Mouse (Mus musculus) embryonic facial prominence, embryonic 11.5 days (tissue): ENCODE data around the gene Slc5a5. TPM values are rescaled to one million over a fixed set of nuclear protein-coding genes. Genes with fewer than 3 reads are reported as not detected.
A peak's percentile ranks its signal among the peaks of the same experiment; 100 is the strongest.

ENCODE experiments used
- ATAC-seq: fragments of 200-750 bp; cut with Nextera tagmentation; replicated peaks from 2 replicates; pipeline ENCODE4 v1.8.0; 2017; ENCODE audit warnings: low read depth; ENCODE audit not compliant: insufficient number of reproducible peaks, low FRiP score, low TSS enrichment
- DNase-seq: peaks from one replicate; pipeline ENCODE4 v3.0.0-alpha.2; 2015; ENCODE audit warnings: low spot score
- H3K27ac ChIP-seq: fragments of 300-500 bp; sonication (generic); replicated peaks from 2 replicates; pipeline ENCODE4 v1.5.1; 2014; ENCODE audit warnings: mild to moderate bottlenecking, low read depth, low read length, control low read depth
- H3K27me3 ChIP-seq: fragments of 300-500 bp; sonication (generic); 2 replicates; pipeline ENCODE4 v1.6.1; 2014; ENCODE audit warnings: mild to moderate bottlenecking, low read length, moderate library complexity, mixed read lengths; ENCODE audit not compliant: control insufficient read depth, insufficient read depth
- H3K36me3 ChIP-seq: fragments of 300-500 bp; sonication (generic); replicated peaks from 2 replicates; pipeline ENCODE4 v1.6.1; 2014; ENCODE audit warnings: low read depth, mild to moderate bottlenecking, low read length, moderate library complexity, mixed read lengths; ENCODE audit not compliant: control insufficient read depth, insufficient read depth
- H3K4me1 ChIP-seq: fragments of 300-500 bp; sonication (generic); 2 replicates; pipeline ENCODE4 v1.6.1; 2014; ENCODE audit warnings: low read length, mixed read lengths; ENCODE audit not compliant: control insufficient read depth, insufficient read depth
- H3K4me2 ChIP-seq: fragments of 300-500 bp; sonication (generic); 2 replicates; pipeline ENCODE4 v1.6.1; 2014; ENCODE audit warnings: low read depth, mild to moderate bottlenecking, control low read depth, low read length, moderate library complexity
- H3K4me3 ChIP-seq: fragments of 300-500 bp; sonication (generic); 2 replicates; pipeline ENCODE4 v1.5.1; 2014; ENCODE audit warnings: low read depth, low read length, control low read depth
- H3K9ac ChIP-seq: fragments of 300-500 bp; sonication (generic); replicated peaks from 2 replicates; pipeline ENCODE4 v1.6.1; 2014; ENCODE audit warnings: mild to moderate bottlenecking, control low read depth, low read length
- H3K9me3 ChIP-seq: fragments of 300-500 bp; sonication (generic); replicated peaks from 2 replicates; pipeline ENCODE4 v1.6.1; 2016; ENCODE audit warnings: mild to moderate bottlenecking, low read length, inconsistent platforms, mixed read lengths; ENCODE audit not compliant: control insufficient read depth
- WGBS: fragments of 180-500 bp; shearing (Covaris S2); extraction: QIAGEN DNeasy Blood & Tissue Kit; methylation state at CpG from one replicate; pipeline ENCODE4 v1.1.7; 2014; 5-methylcytosine and 5-hydroxymethylcytosine counted together
- polyA plus RNA-seq: library from polyadenylated mRNA; unstranded; fragments of >200 nt; fragmentation: Nextera tagmentation; extraction: Ambion mirVana; gene quantifications from 2 replicates; pipeline ENCODE4 v1.2.1, GENCODE M21; 2014

The Slc5a5 gene
- polyA plus RNA-seq, 1 experiment from 2014 or later, result 0.27 TPM

DNA sequence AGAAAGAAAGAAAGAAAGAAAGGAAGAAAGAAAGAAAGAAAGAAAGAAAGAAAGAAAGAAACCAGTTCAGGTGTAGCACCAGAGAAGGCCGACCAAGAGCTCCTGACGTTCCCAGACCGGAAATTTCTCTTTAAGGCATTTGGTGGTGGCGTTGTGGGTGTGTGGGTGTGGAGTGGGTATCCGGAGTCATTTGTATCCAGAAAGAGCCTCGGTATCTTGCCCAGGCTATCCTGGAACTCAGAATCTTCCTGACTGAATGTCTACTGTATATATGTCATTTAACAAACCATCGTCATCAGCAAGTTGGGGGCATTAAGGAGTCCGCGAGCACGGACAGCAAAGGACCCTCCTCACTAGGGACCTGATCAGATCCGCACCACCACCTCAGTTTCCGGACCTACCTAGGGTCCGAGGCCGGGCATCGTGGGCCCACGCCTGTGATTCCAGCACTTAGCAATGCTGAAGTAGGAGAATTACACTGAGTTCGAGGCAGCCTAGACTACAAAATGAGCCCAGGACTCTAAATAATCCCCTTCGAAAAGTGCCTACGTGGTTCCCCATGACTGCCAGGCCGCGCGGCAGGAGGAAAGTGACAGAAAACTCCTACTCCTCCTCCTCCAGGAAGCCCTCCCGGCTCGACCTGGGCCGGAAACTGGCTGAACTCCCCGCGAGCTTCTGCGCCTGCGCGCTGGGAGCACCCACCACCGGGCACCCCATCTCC lies 19.8 kb downstream of the Slc5a5 start:
- Histone ChIP-seq H3K4me2 (peak overlapping the region; percentile 84), H3K27me3 (no peaks in the 10 kb centered on the region), H3K27ac (peak overlapping the region; percentile 70), H3K4me1 (peaks cover 4% of the 10 kb centered on the region; the same call in 1 of the 2 replicates), H3K36me3 (no peaks in the 10 kb centered on the region), H3K9me3 (no peaks in the 10 kb centered on the region), H3K4me3 (peak overlapping the region; percentile 86), H3K9ac (peak overlapping the region; percentile 82)
- WGBS, result 6% methylated on average over 31 of the region's 31 CpGs
- DNase-seq (no peak), ATAC-seq (no peak)

DNA sequence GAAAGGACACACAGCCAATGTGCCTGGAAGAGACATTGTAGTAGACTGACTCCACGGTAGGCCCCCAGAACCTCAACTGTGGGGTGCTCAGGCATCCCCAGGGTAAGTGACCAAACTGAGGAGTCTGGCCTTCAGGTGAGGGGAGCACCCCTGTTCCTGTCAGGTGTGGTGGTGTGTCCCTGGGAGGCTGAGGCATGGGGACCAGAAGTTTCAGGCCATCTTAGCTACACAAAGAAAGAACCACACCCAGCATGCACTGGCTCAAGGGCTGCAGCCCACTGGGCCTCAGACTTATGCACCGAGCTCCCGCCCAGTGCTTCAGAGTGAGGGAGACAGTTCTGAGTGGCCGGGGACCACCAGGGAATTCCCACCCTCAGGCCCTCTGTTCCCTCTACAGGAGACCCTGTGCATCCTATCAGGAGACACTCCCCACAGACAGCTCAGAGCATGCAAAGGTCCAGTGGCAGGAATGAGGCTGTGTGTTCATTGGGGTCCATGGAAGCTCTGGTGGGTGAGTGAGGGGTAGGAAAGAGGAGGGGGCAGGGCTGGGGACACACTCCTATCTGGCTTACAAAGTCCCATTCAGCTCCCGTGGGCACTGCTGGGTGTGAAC lies 21.3 kb downstream of the Slc5a5 start:
- DNase-seq, result no peak
- H3K4me1 ChIP-seq, result peaks cover 4% of the 10 kb centered on the region; the same call in 1 of the 2 replicates
- no peaks in the 10 kb centered on the region for H3K36me3 ChIP-seq
- no peaks in the 10 kb centered on the region for H3K27me3 ChIP-seq
- 87% methylated on average over 5 of the region's 5 CpGs for WGBS
- no peak overlapping the region for H3K4me3 ChIP-seq
- no peak overlapping the region for H3K9ac ChIP-seq
- H3K4me2 ChIP-seq, result no peak overlapping the region
- H3K27ac ChIP-seq, result no peak overlapping the region
- H3K9me3 ChIP-seq, result no peaks in the 10 kb centered on the region
- ATAC-seq, result no peak

DNA sequence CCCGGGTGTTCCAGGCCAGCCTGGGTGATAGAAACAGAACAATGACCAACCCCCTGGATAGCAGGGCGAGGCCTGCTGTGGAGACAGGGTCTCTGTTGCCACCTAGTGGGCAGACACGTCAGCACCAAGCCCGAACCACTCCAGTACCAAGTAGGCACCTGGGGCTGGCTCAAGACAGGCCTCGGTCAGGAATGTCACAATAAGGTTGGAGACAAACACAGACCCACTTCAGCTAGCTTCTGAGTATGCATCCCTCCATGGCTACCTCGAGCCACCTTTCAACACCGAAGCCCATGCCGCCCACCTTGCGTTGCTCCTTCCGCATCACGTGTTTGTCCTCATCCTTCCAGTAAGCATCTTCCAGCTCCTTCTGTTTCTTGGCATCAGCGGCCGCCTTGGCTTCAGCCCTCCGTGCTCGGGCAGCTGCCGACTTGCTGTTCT lies 22.9 kb downstream of the Slc5a5 start:
- Histone ChIP-seq H3K4me3 (peak overlapping the region; percentile 12; the same call in 1 of the 2 replicates), H3K9me3 (no peaks in the 10 kb centered on the region), H3K36me3 (no peaks in the 10 kb centered on the region), H3K27me3 (no peaks in the 10 kb centered on the region), H3K27ac (peak overlapping the region; percentile 13; the same call in 1 of the 2 replicates), H3K4me2 (peak overlapping the region; percentile 32; the same call in 1 of the 2 replicates), H3K9ac (peak overlapping the region; percentile 48; the same call in 1 of the 2 replicates), H3K4me1 (peaks cover 7% of the 10 kb centered on the region)
- peak; percentile 85 for DNase-seq
- WGBS, result 52% methylated on average over 16 of the region's 16 CpGs
- ATAC-seq, result no peak

DNA sequence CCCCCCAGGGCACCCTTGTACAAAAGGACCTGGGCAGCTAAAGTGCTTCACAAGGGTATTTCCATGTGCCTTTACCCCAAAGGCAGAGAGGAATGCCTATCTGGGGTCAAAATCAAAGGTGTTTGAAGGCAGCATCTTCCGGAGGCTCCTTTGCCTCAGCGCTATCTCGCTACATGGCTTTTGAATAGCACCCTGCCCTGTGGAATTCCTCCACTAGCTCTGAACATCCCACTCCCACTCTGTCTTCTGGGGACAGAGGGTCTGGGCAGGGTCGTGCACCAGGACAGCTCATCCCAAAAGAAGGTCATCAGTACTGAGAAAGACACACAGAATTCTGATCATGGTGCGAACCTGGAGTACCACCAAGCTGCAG lies 23.4 kb downstream of the Slc5a5 start:
- Histone ChIP-seq H3K4me2 (peak overlapping the region; percentile 32), H3K27ac (0 out of 2 replicates have a peak overlapping the region, but pooled peaks have one; percentile 13), H3K4me1 (peaks cover 11% of the 10 kb centered on the region), H3K9me3 (no peaks in the 10 kb centered on the region), H3K36me3 (no peaks in the 10 kb centered on the region), H3K9ac (peak overlapping the region; percentile 48), H3K4me3 (peak overlapping the region; percentile 12; the same call in 1 of the 2 replicates), H3K27me3 (no peaks in the 10 kb centered on the region)
- WGBS, result 38% methylated on average over 5 of the region's 5 CpGs
- DNase-seq, result no peak
- no peak for ATAC-seq

DNA sequence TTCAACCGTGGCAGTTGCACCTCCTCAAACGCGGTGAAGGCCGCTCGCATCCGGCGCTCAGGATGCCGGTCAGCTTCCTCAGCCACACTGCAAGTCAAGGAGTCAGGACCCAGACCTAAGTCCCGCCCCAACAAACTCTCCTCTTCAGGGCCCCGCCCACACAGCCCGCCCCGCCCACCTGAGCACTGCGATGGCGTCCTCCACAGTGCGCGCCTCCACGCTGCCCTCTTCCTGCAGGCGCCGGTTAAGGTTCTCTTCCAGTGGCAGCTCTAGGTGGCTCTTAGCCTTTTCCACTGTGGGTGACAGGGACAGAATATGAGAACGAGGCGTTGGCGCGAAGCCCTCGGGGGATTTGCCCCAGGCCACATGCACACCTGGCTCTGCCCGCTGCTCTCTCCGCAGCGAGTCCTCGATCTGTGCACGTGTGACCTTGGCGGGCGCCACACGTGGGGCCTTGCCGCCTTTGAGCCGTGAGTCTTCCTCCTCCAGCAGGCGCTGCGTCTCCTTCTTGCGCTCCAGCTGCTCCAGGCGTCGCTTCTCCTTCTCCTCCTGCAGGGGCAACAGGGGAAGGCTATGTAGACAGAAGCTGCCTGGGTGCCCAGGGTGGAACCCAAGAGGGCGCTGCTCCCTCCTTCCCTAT lies 23.9 kb downstream of the Slc5a5 start:
- H3K27me3 ChIP-seq, result no peaks in the 10 kb centered on the region
- H3K4me1 ChIP-seq, result peaks cover 11% of the 10 kb centered on the region
- H3K4me2 ChIP-seq, result peak overlapping the region; percentile 32
- peak; percentile 72 for DNase-seq
- H3K9ac ChIP-seq, result peak overlapping the region; percentile 48
- no peak overlapping the region for H3K27ac ChIP-seq
- H3K4me3 ChIP-seq, result peak overlapping the region; percentile 19; the same call in 1 of the 2 replicates
- no peak for ATAC-seq
- no peaks in the 10 kb centered on the region for H3K36me3 ChIP-seq
- no peaks in the 10 kb centered on the region for H3K9me3 ChIP-seq
- 10% methylated on average over 40 of the region's 40 CpGs for WGBS

DNA sequence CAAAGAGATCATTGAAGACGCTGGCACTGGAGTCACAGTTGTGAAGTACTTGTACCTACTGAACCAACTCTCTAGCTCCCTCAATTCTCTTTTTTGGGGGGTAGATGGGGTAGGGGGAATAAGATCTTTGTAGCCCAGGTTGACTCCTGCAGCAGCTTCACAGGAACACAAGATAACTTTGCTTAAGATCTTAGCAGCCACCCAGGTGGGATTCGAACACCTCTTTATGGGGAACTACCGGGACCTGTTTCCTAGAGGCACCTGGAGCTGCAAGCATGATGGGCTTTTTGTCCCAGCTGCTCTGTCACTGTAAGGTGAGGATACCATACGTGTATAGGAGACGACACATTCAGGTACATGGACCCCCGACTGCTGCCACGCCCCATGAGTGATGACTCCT lies 26.0 kb downstream of the Slc5a5 start:
- H3K9me3 ChIP-seq, result no peaks in the 10 kb centered on the region
- H3K27me3 ChIP-seq, result peaks cover 15% of the 10 kb centered on the region; the same call in 1 of the 2 replicates
- H3K27ac ChIP-seq, result peak overlapping the region; percentile 78; the same call in 1 of the 2 replicates
- no peak for ATAC-seq
- 82% methylated on average over 7 of the region's 7 CpGs for WGBS
- peaks cover 17% of the 10 kb centered on the region for H3K4me1 ChIP-seq
- no peak for DNase-seq
- no peak overlapping the region for H3K9ac ChIP-seq
- H3K4me3 ChIP-seq, result no peak overlapping the region
- no peaks in the 10 kb centered on the region for H3K36me3 ChIP-seq
- H3K4me2 ChIP-seq, result no peak overlapping the region

DNA sequence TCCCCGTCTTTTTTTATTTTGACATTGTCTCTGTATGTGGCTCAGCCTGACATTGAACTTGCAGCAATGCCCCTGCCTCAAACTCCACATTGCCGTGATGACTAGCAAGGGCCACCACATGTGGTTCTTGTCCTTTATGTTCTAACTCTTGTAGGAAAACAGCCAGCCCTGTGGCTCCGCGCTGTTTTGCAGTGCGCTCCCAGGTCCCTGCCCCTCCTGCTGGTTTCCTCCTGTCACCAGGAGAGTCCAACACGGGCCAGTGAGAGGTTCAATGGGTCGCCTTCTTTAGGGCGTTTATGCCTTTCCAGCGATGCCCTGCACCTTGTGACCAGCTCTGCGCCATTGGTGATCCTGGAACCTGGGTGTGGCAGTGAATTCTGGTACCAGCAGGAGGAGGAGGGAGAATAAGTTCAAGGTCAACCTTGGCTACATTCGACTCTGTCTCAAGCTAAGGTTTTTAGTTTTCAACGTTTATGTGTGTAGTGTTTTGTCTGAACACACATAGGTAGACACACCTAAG lies 26.5 kb downstream of the Slc5a5 start:
- Histone ChIP-seq H3K4me3 (peak overlapping the region; percentile 9; the same call in 1 of the 2 replicates), H3K27ac (peak overlapping the region; percentile 78), H3K4me1 (peaks cover 17% of the 10 kb centered on the region), H3K4me2 (peak overlapping the region; percentile 44), H3K9me3 (no peaks in the 10 kb centered on the region), H3K36me3 (no peaks in the 10 kb centered on the region), H3K9ac (peak overlapping the region; percentile 26; the same call in 1 of the 2 replicates), H3K27me3 (peaks cover 15% of the 10 kb centered on the region; the same call in 1 of the 2 replicates)
- ATAC-seq (peak; percentile 11), DNase-seq (no peak)
- 5% methylated on average over 12 of the region's 12 CpGs for WGBS
